Mouse (Mus musculus) stomach, postnatal 0 days (tissue): ENCODE measurements at regions not wholly inside any gene's neighbourhood (a gene's known extent, or its start where the extent isn't known, plus 50 kb on each side); places are given as distances from the start of the nearest gene placed in this dataset.

Source experiments
- ATAC-seq: fragments of 200-750 bp; cut with Nextera tagmentation; 2 replicates; pipeline ENCODE4 v1.8.0; 2017; ENCODE audit not compliant: low FRiP score, low TSS enrichment
- DNase-seq: peaks from one replicate; pipeline ENCODE4 v3.0.0-alpha.2; 2016; ENCODE audit warnings: low spot score
- H3K27ac ChIP-seq: fragments of 300-500 bp; sonication (generic); replicated peaks from 2 replicates; pipeline ENCODE4 v1.5.1; 2014; ENCODE audit warnings: mild to moderate bottlenecking, control low read depth
- H3K27me3 ChIP-seq: fragments of 300-500 bp; sonication (generic); 2 replicates; pipeline ENCODE4 v1.6.1; 2014; ENCODE audit warnings: low read length; ENCODE audit not compliant: control insufficient read depth, insufficient read depth
- H3K36me3 ChIP-seq: fragments of 300-500 bp; sonication (generic); 2 replicates; pipeline ENCODE4 v1.6.1; 2014; ENCODE audit warnings: low read length, mixed read lengths; ENCODE audit not compliant: control insufficient read depth, insufficient read depth
- H3K4me1 ChIP-seq: fragments of 300-500 bp; sonication (generic); replicated peaks from 2 replicates; pipeline ENCODE4 v1.6.1; 2014; ENCODE audit warnings: antibody characterized with exemption; ENCODE audit not compliant: control insufficient read depth, insufficient read depth
- H3K4me2 ChIP-seq: fragments of 300-500 bp; sonication (generic); replicated peaks from 2 replicates; pipeline ENCODE4 v1.6.1; 2014; ENCODE audit warnings: low read depth, mild to moderate bottlenecking, control low read depth, moderate library complexity
- H3K4me3 ChIP-seq: fragments of 300-500 bp; sonication (generic); 2 replicates; pipeline ENCODE4 v1.5.1; 2014; ENCODE audit warnings: low read depth, low read length, control low read depth
- H3K9ac ChIP-seq: fragments of 300-500 bp; sonication (generic); 2 replicates; pipeline ENCODE4 v1.6.1; 2014; ENCODE audit warnings: mild to moderate bottlenecking, low read length, control low read depth, mixed read lengths
- H3K9me3 ChIP-seq: fragments of 300-500 bp; sonication (generic); 2 replicates; pipeline ENCODE4 v1.6.1; 2016; ENCODE audit warnings: low read length; ENCODE audit not compliant: control insufficient read depth
- CTCF ChIP-seq: IDR thresholded peaks from 2 replicates; pipeline ENCODE4 v1.5.1; 2016; ENCODE audit warnings: antibody characterized with exemption, low read depth, mild to moderate bottlenecking, moderate library complexity
- EP300 ChIP-seq: optimal IDR thresholded peaks from 2 replicates; pipeline ENCODE3; 2016; ENCODE audit warnings: antibody characterized with exemption
- WGBS: fragments of 180-500 bp; shearing (Covaris S2); extraction: QIAGEN DNeasy Blood & Tissue Kit; methylation state at CpG from one replicate; pipeline ENCODE4 v1.1.7; 2014; 5-methylcytosine and 5-hydroxymethylcytosine counted together

DNA sequence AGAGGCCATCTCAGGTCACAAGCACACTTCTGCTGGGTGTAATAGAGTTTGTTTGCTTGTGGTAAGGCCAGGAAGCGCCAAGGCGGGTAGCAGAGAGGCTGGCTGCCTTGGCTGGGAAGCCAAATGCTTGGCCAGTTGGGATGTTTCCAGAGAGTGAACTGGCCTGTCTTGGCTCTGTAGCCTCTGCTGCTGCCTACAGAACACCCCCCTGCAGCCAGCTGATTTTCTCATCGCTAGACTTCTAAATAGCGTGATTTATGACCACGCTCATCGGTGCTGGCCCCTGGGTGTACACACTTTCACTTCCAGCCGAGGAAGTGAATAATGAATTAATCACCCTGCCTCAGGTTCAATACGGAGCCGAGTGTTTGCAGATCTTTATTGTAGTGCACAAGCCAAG is 102.2 kb upstream of the Adpgk start:
- DNase-seq (peak; percentile 41), ATAC-seq (peak; percentile 59; the same call in 1 of the 2 replicates)
- Histone ChIP-seq H3K9ac (no peak overlapping the region), H3K4me3 (no peak overlapping the region), H3K9me3 (no peaks in the 10 kb centered on the region), H3K27ac (no peak overlapping the region), H3K4me2 (peak overlapping the region; percentile 36; the same call in 1 of the 2 replicates), H3K36me3 (no peaks in the 10 kb centered on the region), H3K4me1 (no peaks in the 10 kb centered on the region), H3K27me3 (no peaks in the 10 kb centered on the region)
- TF ChIP-seq CTCF: no peak
- no peak for TF ChIP-seq EP300
- 13% methylated on average over 9 of the region's 9 CpGs for whole genome bisulfite sequencing

DNA sequence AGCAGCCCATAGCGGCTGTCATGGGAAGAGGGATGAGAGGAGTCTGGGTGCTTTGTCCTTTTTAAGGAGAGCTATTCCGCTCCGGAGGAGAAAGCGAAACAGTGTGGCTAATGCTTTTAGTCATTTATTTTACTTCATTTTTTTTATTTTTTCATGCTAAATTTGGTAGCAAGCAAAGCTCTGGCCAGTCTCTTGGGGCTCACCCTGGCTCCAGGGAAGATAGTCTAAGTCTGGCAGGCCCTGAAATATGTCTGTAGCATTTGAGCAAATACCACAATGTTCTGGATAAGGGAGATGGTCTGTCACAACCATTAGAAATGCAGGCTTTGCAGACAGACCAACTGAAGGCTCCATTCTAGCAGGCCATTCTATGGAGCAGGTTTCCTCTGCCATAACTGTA is 102.9 kb upstream of the Adpgk start:
- Histone ChIP-seq H3K4me1 (no peaks in the 10 kb centered on the region), H3K36me3 (no peaks in the 10 kb centered on the region), H3K27ac (no peak overlapping the region), H3K9ac (no peak overlapping the region), H3K9me3 (no peaks in the 10 kb centered on the region), H3K4me2 (no peak overlapping the region), H3K27me3 (no peaks in the 10 kb centered on the region), H3K4me3 (no peak overlapping the region)
- ATAC-seq: no peak
- DNase-seq: no peak
- no peak for TF ChIP-seq EP300
- no peak for TF ChIP-seq CTCF
- WGBS: 60% methylated on average over 4 of the region's 4 CpGs

DNA sequence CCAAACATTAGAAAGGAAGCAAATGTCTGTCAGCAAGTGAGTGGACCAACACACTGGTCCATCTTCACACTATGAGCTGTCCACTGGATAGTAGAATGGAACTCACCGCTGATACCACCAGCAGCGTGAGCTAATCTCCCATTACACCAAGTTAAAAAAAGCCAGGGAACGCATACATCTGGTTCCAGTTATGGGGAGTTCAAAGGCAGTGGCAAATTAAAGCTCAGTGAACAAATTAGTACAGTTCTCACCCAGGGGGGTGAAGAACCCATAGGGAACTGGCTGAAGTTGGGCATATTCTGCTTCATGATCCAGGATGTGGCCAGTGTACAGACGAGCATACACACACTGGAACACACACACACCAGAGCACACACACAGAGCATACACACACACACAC is 105.0 kb upstream of the Adpgk start:
- Histone ChIP-seq H3K4me2 (no peak overlapping the region), H3K4me1 (no peaks in the 10 kb centered on the region), H3K27me3 (no peaks in the 10 kb centered on the region), H3K9me3 (no peaks in the 10 kb centered on the region), H3K9ac (no peak overlapping the region), H3K4me3 (no peak overlapping the region), H3K36me3 (no peaks in the 10 kb centered on the region), H3K27ac (no peak overlapping the region)
- no peak for DNase-seq
- TF ChIP-seq CTCF (no peak), EP300 (no peak)
- ATAC-seq: no peak
- WGBS: 70% methylated on average over 4 of the region's 4 CpGs

DNA sequence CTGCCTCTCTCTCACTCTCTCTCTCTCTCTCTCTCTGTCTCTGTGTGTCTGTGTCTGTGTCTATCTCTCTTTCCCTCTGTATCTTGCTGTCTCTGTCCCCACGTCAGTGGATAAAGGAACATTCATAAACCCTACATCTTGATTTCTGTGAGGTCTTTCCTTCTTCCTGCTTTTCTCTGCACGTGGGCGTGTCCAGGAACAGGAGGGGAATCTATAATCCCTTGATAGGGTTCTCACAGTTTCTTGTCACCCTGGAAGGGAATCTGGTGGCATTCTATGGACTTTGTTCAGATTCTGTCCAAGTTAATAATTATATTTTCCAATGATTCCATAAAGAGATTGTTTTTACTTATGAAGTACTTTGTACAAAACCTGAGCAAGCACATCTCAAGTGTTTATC is 107.3 kb upstream of the Adpgk start:
- H3K27me3 ChIP-seq: no peaks in the 10 kb centered on the region
- no peaks in the 10 kb centered on the region for H3K4me1 ChIP-seq
- no peak for TF ChIP-seq EP300
- TF ChIP-seq CTCF: no peak
- WGBS: 36% methylated on average over 3 of the region's 3 CpGs
- H3K4me2 ChIP-seq: no peak overlapping the region
- H3K9ac ChIP-seq: no peak overlapping the region
- H3K4me3 ChIP-seq: no peak overlapping the region
- H3K27ac ChIP-seq: no peak overlapping the region
- ATAC-seq (no peak), DNase-seq (no peak)
- no peaks in the 10 kb centered on the region for H3K9me3 ChIP-seq
- H3K36me3 ChIP-seq: no peaks in the 10 kb centered on the region

DNA sequence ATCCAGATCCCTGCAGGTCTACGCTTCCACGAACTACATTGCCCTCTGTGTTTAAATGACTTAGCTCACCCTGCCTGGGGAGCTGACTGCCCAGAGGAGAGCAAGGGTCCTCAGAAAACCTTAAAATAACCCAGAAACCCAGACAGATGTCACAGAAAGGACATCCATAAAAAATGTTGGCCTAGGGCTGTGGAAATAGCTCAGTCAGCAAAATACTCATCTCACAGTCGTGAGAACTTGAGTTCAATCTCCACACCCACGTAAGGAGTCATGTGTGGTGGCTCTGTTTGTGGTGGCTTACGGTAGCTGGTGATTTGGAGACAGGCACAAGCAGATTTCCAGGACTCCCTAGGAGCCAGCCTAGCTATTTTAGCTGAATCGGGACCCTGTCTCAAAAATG is 108.5 kb upstream of the Adpgk start:
- H3K27ac ChIP-seq: no peak overlapping the region
- no peak overlapping the region for H3K4me3 ChIP-seq
- H3K27me3 ChIP-seq: no peaks in the 10 kb centered on the region
- no peaks in the 10 kb centered on the region for H3K9me3 ChIP-seq
- ATAC-seq: no peak
- 56% methylated on average over 6 of the region's 6 CpGs for WGBS
- H3K4me1 ChIP-seq: no peaks in the 10 kb centered on the region
- H3K9ac ChIP-seq: no peak overlapping the region
- H3K4me2 ChIP-seq: no peak overlapping the region
- no peak for DNase-seq
- TF ChIP-seq CTCF (no peak), EP300 (no peak)
- no peaks in the 10 kb centered on the region for H3K36me3 ChIP-seq

DNA sequence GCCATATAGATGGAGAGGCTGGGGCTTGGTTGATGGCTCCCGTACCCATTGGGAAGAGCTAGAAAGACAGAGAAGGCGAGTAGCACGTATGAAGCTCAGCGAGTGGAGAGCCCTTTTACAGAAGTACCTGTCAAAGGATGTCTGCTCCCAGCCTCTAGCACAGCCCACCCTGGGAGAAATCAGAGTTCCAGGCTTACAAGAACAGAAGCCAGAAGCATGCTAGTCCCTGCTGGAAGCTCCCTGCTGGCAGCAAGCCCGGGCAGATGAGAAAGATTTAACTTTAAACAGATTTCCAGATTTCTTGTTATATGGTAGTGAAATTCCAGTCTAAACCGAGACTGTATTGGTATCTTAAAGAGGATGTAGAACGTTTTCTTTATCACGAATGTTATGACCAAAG is 108.9 kb upstream of the Adpgk start:
- H3K27ac ChIP-seq: no peak overlapping the region
- no peaks in the 10 kb centered on the region for H3K27me3 ChIP-seq
- H3K36me3 ChIP-seq: no peaks in the 10 kb centered on the region
- H3K9me3 ChIP-seq: no peaks in the 10 kb centered on the region
- no peaks in the 10 kb centered on the region for H3K4me1 ChIP-seq
- DNase-seq (peak; percentile 23), ATAC-seq (no peak)
- no peak overlapping the region for H3K4me2 ChIP-seq
- WGBS: 44% methylated on average over 8 of the region's 8 CpGs
- H3K9ac ChIP-seq: no peak overlapping the region
- no peak overlapping the region for H3K4me3 ChIP-seq
- TF ChIP-seq EP300 (no peak), CTCF (no peak)

DNA sequence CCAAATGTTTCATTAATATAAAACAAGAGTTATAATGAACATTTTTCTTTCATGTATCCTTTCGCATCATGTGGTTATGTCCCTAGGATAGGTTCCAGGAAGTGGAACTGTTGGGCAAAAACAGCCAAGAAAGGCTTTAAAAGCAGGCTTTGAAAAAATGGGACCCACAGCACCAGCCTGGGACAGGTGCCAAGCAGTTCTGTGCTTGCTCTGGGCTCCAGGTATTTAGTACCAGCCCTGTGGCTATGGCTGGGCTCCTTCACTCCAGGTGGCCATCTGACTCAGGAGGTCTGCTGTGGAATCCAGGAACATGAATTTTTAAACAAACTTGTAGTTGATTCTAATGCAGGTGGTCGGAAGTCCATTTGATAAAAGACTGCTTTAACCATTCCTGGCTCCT is 119.8 kb upstream of the Adpgk start:
- ATAC-seq: no peak
- no peak overlapping the region for H3K4me2 ChIP-seq
- H3K36me3 ChIP-seq: no peaks in the 10 kb centered on the region
- WGBS: 65% methylated on average over 2 of the region's 2 CpGs
- TF ChIP-seq CTCF: no peak
- TF ChIP-seq EP300: no peak
- H3K9ac ChIP-seq: no peak overlapping the region
- H3K27ac ChIP-seq: no peak overlapping the region
- no peak for DNase-seq
- H3K4me3 ChIP-seq: no peak overlapping the region
- no peaks in the 10 kb centered on the region for H3K9me3 ChIP-seq
- no peaks in the 10 kb centered on the region for H3K4me1 ChIP-seq
- no peaks in the 10 kb centered on the region for H3K27me3 ChIP-seq
